Mouse (Mus musculus) right cerebral cortex, adult 2 months (tissue): ENCODE data around the gene Spryd3.

Experiments used
- DNase-seq, 2 experiments: peaks; one replicate each; pipeline ENCODE4 v3.0.0; 2021 to 2022; ENCODE audit warnings: low spot score in 2 of 2

Gene Spryd3

GRCm38 (mm10) chr15:102112827-102113226 is 23.2 kb downstream of the Spryd3 start:
- DNase-seq: no peak

- DNase-seq: no peak
Measured at GRCm38 (mm10) chr15:102112181-102112580, 23.9 kb downstream of the Spryd3 start.

GRCm38 (mm10) chr15:102111495-102111829 is 24.6 kb downstream of the Spryd3 start:
- DNase-seq: no peak

- DNase-seq: no peak
Measured at GRCm38 (mm10) chr15:102110701-102111494, 25.1 kb downstream of the Spryd3 start.

GRCm38 (mm10) chr15:102110271-102110670 is 25.8 kb downstream of the Spryd3 start:
- no peak for DNase-seq

GRCm38 (mm10) chr15:102108651-102109525 is 27.1 kb downstream of the Spryd3 start:
- DNase-seq: peak; percentile 82 to 90

- peak; percentile 83 to 85 for DNase-seq
Measured at GRCm38 (mm10) chr15:102107689-102108573, 28.1 kb downstream of the Spryd3 start.

- no peak for DNase-seq
Measured at GRCm38 (mm10) chr15:102106754-102107456, 29.1 kb downstream of the Spryd3 start.

GRCm38 (mm10) chr15:102105764-102106730 is 30.0 kb downstream of the Spryd3 start:
- no peak for DNase-seq

GRCm38 (mm10) chr15:102105360-102105759 is 30.7 kb downstream of the Spryd3 start:
- DNase-seq: no peak

- no peak for DNase-seq
Measured at GRCm38 (mm10) chr15:102103947-102104555, 32.0 kb downstream of the Spryd3 start.

- no peak for DNase-seq
Measured at GRCm38 (mm10) chr15:102103371-102103946, 32.6 kb downstream of the Spryd3 start.

GRCm38 (mm10) chr15:102102548-102103121 is 33.4 kb downstream of the Spryd3 start:
- no peak for DNase-seq

GRCm38 (mm10) chr15:102101672-102102541 is 34.1 kb downstream of the Spryd3 start:
- peak in 1 of 2 experiments; percentile 11 for DNase-seq

- DNase-seq: peak in 1 of 2 experiments; percentile 32
Measured at GRCm38 (mm10) chr15:102100996-102101671, 34.9 kb downstream of the Spryd3 start.

- DNase-seq: peak; percentile 74 to 75
Measured at GRCm38 (mm10) chr15:102100161-102100981, 35.7 kb downstream of the Spryd3 start, which contains the start of gene Tns2. Tns2 (plus strand) TSS chr15:102100413.
